Mouse (Mus musculus): ENCODE data around the gene Car10. TPM values are rescaled to one million over a fixed set of nuclear protein-coding genes. Genes with fewer than 3 reads are reported as not detected.

The Car10 gene
- total and polyA plus RNA-seq, 3 experiments: not detected

DNA sequence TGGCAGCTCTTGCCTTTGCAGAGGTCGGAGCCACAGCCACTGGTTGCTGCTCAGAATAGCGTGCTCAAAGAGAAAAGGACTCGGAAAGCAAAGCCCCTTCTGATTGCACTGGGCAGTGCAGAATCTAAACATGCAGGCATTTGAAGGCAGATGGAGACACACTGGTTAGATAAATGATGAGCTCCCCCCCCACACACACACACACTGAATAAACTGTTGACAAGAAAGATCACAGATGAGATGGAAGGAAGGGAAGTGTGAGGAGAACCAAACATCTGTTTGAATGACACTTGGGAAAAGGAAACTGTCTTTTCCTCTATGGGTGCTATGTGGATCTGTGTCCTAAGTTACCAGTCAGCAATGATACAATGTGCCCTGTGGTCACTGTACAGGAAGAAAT is 349.7 kb downstream of the Car10 start:
- no peak for TF ChIP-seq ZMIZ1 (IDR thresholded peaks at IDR 0.05; ENCODE audit: low read depth, low read length)
- no peak for TF ChIP-seq MAX (IDR thresholded peaks at IDR 0.05; ENCODE audit: low read length)
- TF ChIP-seq USF1 (IDR thresholded peaks at IDR 0.05; ENCODE audit: low read depth, low read length): no peak
- TF ChIP-seq RAD21 (IDR thresholded peaks at IDR 0.05; ENCODE audit: low read depth, low read length): no peak
- TF ChIP-seq CHD1 (IDR thresholded peaks at IDR 0.05; ENCODE audit: low read depth, low read length): no peak
- TF ChIP-seq ZC3H11A (IDR thresholded peaks at IDR 0.05; ENCODE audit: low read depth, low read length): no peak
- TF ChIP-seq UBTF (IDR thresholded peaks at IDR 0.05; ENCODE audit: borderline replicate concordance, insufficient read depth, low read depth, low read length): no peak
- TF ChIP-seq TAL1 (IDR thresholded peaks at IDR 0.05; ENCODE audit: low read length): no peak
- no peak for TF ChIP-seq NRF1 (IDR thresholded peaks at IDR 0.05; ENCODE audit: insufficient read depth, low read depth, low read length, poor library complexity, severe bottlenecking)
- TF ChIP-seq MAFK (IDR thresholded peaks at IDR 0.05; ENCODE audit: borderline replicate concordance, low read depth, low read length): no peak
- no peak for TF ChIP-seq SIN3A (IDR thresholded peaks at IDR 0.05; ENCODE audit: low read length)
- TF ChIP-seq MYC (IDR thresholded peaks at IDR 0.05; ENCODE audit: low read depth, low read length): no peak
- no peak for TF ChIP-seq MAZ (IDR thresholded peaks at IDR 0.05; ENCODE audit: low read depth, low read length)
- no peak for TF ChIP-seq BHLHE40 (IDR thresholded peaks at IDR 0.05; ENCODE audit: borderline replicate concordance, low read depth, low read length)
- no peaks in the 10 kb centered on the region for H3K9me3 ChIP-seq (replicated peaks; ENCODE audit: insufficient read depth, low read length)
- H3K79me2 ChIP-seq (ENCODE audit: control insufficient read depth, insufficient read depth, low read length, poor library complexity): no peaks in the 10 kb centered on the region
- DNase-seq (ENCODE audit: low read depth, low spot score): no peak
- no peaks in the 10 kb centered on the region for H3K4me1 ChIP-seq (ENCODE audit: control insufficient read depth in 1 of 2, insufficient read depth in 2 of 2, low read length in 2 of 2)
- H3K36me3 ChIP-seq (ENCODE audit: control insufficient read depth in 1 of 2, insufficient read depth in 2 of 2, low read length in 2 of 2): no peaks in the 10 kb centered on the region
- no peak overlapping the region for H3K4me3 ChIP-seq (ENCODE audit: control insufficient read depth in 1 of 2, insufficient read depth in 1 of 2, low read depth in 2 of 2, low read length in 2 of 2)
- no peak overlapping the region for H3K27ac ChIP-seq (ENCODE audit: control insufficient read depth, low read depth, low read length)
- H3K27me3 ChIP-seq (ENCODE audit: control insufficient read depth in 1 of 2, insufficient read depth in 2 of 2, low read length in 2 of 2): no peaks in the 10 kb centered on the region
- no peak overlapping the region for H3K9ac ChIP-seq (ENCODE audit: control insufficient read depth, low read depth, low read length, poor library complexity, severe bottlenecking)

GRCm38 (mm10) chr11:93448290-93449256 is 350.7 kb downstream of the Car10 start:
- no peaks in the 10 kb centered on the region for H3K36me3 ChIP-seq (ENCODE audit: control insufficient read depth in 1 of 2, insufficient read depth in 2 of 2, low read length in 2 of 2)
- H3K9me3 ChIP-seq (replicated peaks; ENCODE audit: insufficient read depth, low read length): no peaks in the 10 kb centered on the region
- no peak for DNase-seq (ENCODE audit: low read depth, low spot score)
- H3K27me3 ChIP-seq (ENCODE audit: control insufficient read depth in 1 of 2, insufficient read depth in 2 of 2, low read length in 2 of 2): no peaks in the 10 kb centered on the region
- no peak overlapping the region for H3K9ac ChIP-seq (ENCODE audit: control insufficient read depth, low read depth, low read length, poor library complexity, severe bottlenecking)
- no peaks in the 10 kb centered on the region for H3K4me1 ChIP-seq (ENCODE audit: control insufficient read depth in 1 of 2, insufficient read depth in 2 of 2, low read length in 2 of 2)
- H3K4me3 ChIP-seq (ENCODE audit: control insufficient read depth in 1 of 2, insufficient read depth in 1 of 2, low read depth in 2 of 2, low read length in 2 of 2): no peak overlapping the region
- H3K27ac ChIP-seq (ENCODE audit: control insufficient read depth, low read depth, low read length): no peak overlapping the region
- no peaks in the 10 kb centered on the region for H3K79me2 ChIP-seq (ENCODE audit: control insufficient read depth, insufficient read depth, low read length, poor library complexity)
- no peak for TF ChIP-seq MAX (IDR thresholded peaks at IDR 0.05; ENCODE audit: low read length)
- TF ChIP-seq UBTF (IDR thresholded peaks at IDR 0.05; ENCODE audit: borderline replicate concordance, insufficient read depth, low read depth, low read length): no peak
- TF ChIP-seq POLR2A (IDR thresholded peaks at IDR 0.05; ENCODE audit: control insufficient read depth in 1 of 2, insufficient read depth in 1 of 2, low read depth in 1 of 2, low read length in 2 of 2, poor library complexity in 1 of 2): no peak
- TF ChIP-seq ELF1 (IDR thresholded peaks at IDR 0.05; ENCODE audit: low read depth, low read length): no peak
- TF ChIP-seq CTCF (IDR thresholded peaks at IDR 0.05 in 2 of 3, conservative IDR thresholded peaks at IDR 0.05 in 1 of 3; ENCODE audit: control insufficient read depth in 1 of 3, insufficient read depth in 1 of 3, low read depth in 2 of 3, low read length in 3 of 3, poor library complexity in 1 of 3, severe bottlenecking in 1 of 3): no peak
- no peak for TF ChIP-seq USF2 (IDR thresholded peaks at IDR 0.05; ENCODE audit: borderline replicate concordance in 1 of 2, insufficient read depth in 1 of 2, low read depth in 1 of 2, low read length in 2 of 2)
- no peak for TF ChIP-seq NELFE (IDR thresholded peaks at IDR 0.05; ENCODE audit: low read depth, low read length)
- no peak for TF ChIP-seq RCOR1 (IDR thresholded peaks at IDR 0.05; ENCODE audit: low read depth, low read length)
- TF ChIP-seq MXI1 (IDR thresholded peaks at IDR 0.05; ENCODE audit: low read depth, low read length): no peak
- no peak for TF ChIP-seq ZMIZ1 (IDR thresholded peaks at IDR 0.05; ENCODE audit: low read depth, low read length)
- TF ChIP-seq GABPA (IDR thresholded peaks at IDR 0.05; ENCODE audit: low read depth, low read length): no peak
- TF ChIP-seq ZC3H11A (IDR thresholded peaks at IDR 0.05; ENCODE audit: low read depth, low read length): no peak

Measured in MEL (cell line).